In the genomic region with DNA sequence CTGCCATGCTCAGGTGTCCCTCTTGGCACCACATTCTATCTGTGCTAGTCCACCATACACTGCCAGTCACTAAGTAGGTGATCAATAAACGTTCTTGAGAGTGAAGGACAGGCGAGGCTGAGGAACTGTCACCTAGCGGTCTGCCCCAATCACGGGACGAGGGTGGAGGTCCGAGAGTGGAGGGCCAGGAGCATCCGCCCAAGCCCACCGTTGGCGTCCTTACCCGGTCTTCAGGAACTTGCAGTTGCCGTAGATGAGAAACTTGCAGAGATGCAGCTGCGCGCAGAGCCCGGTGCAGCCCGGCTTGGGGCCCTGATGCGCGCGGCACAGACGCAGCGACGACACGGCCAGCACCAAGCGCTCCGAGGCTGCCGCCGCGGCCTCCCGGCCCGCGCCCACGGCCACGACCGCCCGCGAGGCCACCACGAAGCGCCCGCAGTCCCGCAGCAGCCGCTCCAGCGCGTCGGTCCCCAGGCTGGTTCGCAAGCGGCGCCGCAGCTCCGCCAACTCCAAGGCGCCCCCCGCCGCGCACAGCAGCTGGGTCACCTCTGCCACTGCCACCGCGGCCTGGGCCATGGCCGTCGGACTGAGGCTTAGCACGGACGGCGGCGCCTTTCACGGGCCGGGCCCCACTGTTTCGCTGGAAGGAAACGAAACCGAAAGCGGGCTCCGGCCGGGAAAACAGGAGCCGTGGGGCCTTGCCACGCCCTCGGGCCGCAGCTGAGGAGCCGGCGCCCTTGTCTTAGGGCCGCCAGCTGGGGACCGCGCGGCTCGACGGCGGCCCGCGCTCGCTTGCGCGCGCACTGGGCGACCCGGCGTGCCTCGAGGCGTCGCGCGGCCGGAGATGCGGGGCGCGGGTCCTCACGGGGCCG, we compare ENCODE assay signal across 8 mouse cellular contexts. TPM values are rescaled to one million over a fixed set of nuclear protein-coding genes. Genes with fewer than 3 reads are reported as not detected.
A peak's percentile ranks its signal among the peaks of the same experiment; 100 is the strongest.
DNase-seq lines count a peak whose midpoint lies in the region; ATAC-seq and TF ChIP-seq lines count a peak whose summit lies in the region.

A gene (minus strand): TSS at position 766 of the 872 bp plus-strand sequence.

- H3K27ac ChIP-seq in ES-E14 (ENCODE audit: insufficient read depth, low read depth, low read length, poor library complexity, severe bottlenecking) = no peak within 1 kb of the TSS
- H3K27ac ChIP-seq in forebrain, embryonic 14.5 days (ENCODE audit: low read depth, low read length) = no peak within 1 kb of the TSS
- peak within 1 kb of the TSS; percentile 50; the same call in 1 of the 2 replicates for H3K27ac ChIP-seq in lung, embryonic 14.5 days (ENCODE audit: low read depth)
- no peak within 1 kb of the TSS for H3K27ac ChIP-seq in neural tube, embryonic 15.5 days (replicated peaks)

- peak within 1 kb of the TSS; percentile 63 for H3K4me2 ChIP-seq in forebrain, embryonic 14.5 days (ENCODE audit: low read length)
- H3K4me2 ChIP-seq in lung, embryonic 14.5 days = peak within 1 kb of the TSS; percentile 76
- H3K4me2 ChIP-seq in neural tube, embryonic 15.5 days = peak within 1 kb of the TSS; percentile 76

- peak; percentile 86 for ATAC-seq in forebrain, embryonic 14.5 days
- peak; percentile 89 for ATAC-seq in lung, embryonic 14.5 days (ENCODE audit: insufficient read depth)
- peak; percentile 77 for ATAC-seq in neural tube, embryonic 15.5 days (ENCODE audit: low FRiP score)

- peak within 1 kb of the TSS; percentile 56 for H3K9ac ChIP-seq in ES-E14 (ENCODE audit: insufficient read depth, low read depth, low read length, poor library complexity, severe bottlenecking)
- peak within 1 kb of the TSS; percentile 68 for H3K9ac ChIP-seq in forebrain, embryonic 14.5 days (ENCODE audit: low read length)
- H3K9ac ChIP-seq in lung, embryonic 14.5 days = peak within 1 kb of the TSS; percentile 73
- peak within 1 kb of the TSS; percentile 55 for H3K9ac ChIP-seq in neural tube, embryonic 15.5 days (replicated peaks)

- WGBS in forebrain, embryonic 14.5 days = 3% methylated on average over 90 of the region's 101 CpGs
- WGBS in large intestine, adult 2 months = 2% methylated on average over 101 of the region's 101 CpGs
- 1% methylated on average over 101 of the region's 101 CpGs for WGBS in lung, embryonic 14.5 days
- WGBS in neural tube, embryonic 15.5 days = 1% methylated on average over 95 of the region's 101 CpGs

- H3K27me3 ChIP-seq in forebrain, embryonic 14.5 days (replicated peaks; ENCODE audit: control insufficient read depth, insufficient read depth, low read length) = peaks cover 41% of the 10 kb centered on the region
- peaks cover 34% of the 10 kb centered on the region for H3K27me3 ChIP-seq in lung, embryonic 14.5 days (ENCODE audit: insufficient read depth, low read length)
- peaks cover 29% of the 10 kb centered on the region for H3K27me3 ChIP-seq in neural tube, embryonic 15.5 days (replicated peaks)

- intact Hi-C loops in heart, postnatal 14 days (cut with DNase I) = no loop called here

- TF ChIP-seq CTCF in lung, embryonic 14.5 days (IDR thresholded peaks at IDR 0.05; ENCODE audit: low read depth) = no peak

- H3K4me3 ChIP-seq in ES-E14 (ENCODE audit: insufficient read depth in 1 of 2, low read depth in 1 of 2, low read length in 2 of 2, poor library complexity in 1 of 2, severe bottlenecking in 1 of 2) = peak within 1 kb of the TSS; percentile 65 to 72
- peak within 1 kb of the TSS; percentile 63 for H3K4me3 ChIP-seq in forebrain, embryonic 14.5 days (ENCODE audit: low read depth, low read length)
- peak within 1 kb of the TSS; percentile 80 for H3K4me3 ChIP-seq in lung, embryonic 14.5 days (ENCODE audit: low read depth, low read length)
- peak within 1 kb of the TSS; percentile 69 for H3K4me3 ChIP-seq in neural tube, embryonic 15.5 days (replicated peaks)

- no peaks in the 10 kb centered on the region for H3K9me3 ChIP-seq in ES-E14 (ENCODE audit: control insufficient read depth, insufficient read depth, low read depth, low read length)
- H3K9me3 ChIP-seq in forebrain, embryonic 14.5 days (replicated peaks; ENCODE audit: control insufficient read depth, low read length) = 0 out of 2 replicates have a peak, but pooled peaks cover 6% of the 10 kb centered on the region
- peaks cover 8% of the 10 kb centered on the region; the same call in 1 of the 2 replicates for H3K9me3 ChIP-seq in lung, embryonic 14.5 days (ENCODE audit: low read depth, low read length)
- no peaks in the 10 kb centered on the region for H3K9me3 ChIP-seq in neural tube, embryonic 15.5 days (replicated peaks)

- H3K4me1 ChIP-seq in ES-E14 (ENCODE audit: control insufficient read depth in 2 of 2, insufficient read depth in 2 of 2, low read length in 2 of 2, poor library complexity in 1 of 2) = peaks cover 0 to 3% of the 10 kb centered on the region in 2 experiments; a peak in 1 of 4 replicates
- H3K4me1 ChIP-seq in forebrain, embryonic 14.5 days (ENCODE audit: control insufficient read depth, insufficient read depth, low read length) = no peaks in the 10 kb centered on the region
- no peaks in the 10 kb centered on the region for H3K4me1 ChIP-seq in lung, embryonic 14.5 days (ENCODE audit: insufficient read depth)
- peaks cover 8% of the 10 kb centered on the region for H3K4me1 ChIP-seq in neural tube, embryonic 15.5 days

- no peaks in the 10 kb centered on the region for H3K36me3 ChIP-seq in ES-E14 (ENCODE audit: control insufficient read depth, insufficient read depth, low read length, poor library complexity, severe bottlenecking)
- no peaks in the 10 kb centered on the region for H3K36me3 ChIP-seq in forebrain, embryonic 14.5 days (ENCODE audit: control insufficient read depth, insufficient read depth, low read length)
- H3K36me3 ChIP-seq in lung, embryonic 14.5 days (ENCODE audit: insufficient read depth) = no peaks in the 10 kb centered on the region
- no peaks in the 10 kb centered on the region for H3K36me3 ChIP-seq in neural tube, embryonic 15.5 days

- DNase-seq in ES-E14 (ENCODE audit: low read depth, low spot score) = peak; percentile 25
- peak; percentile 27 for DNase-seq in cerebellum, adult 11 months
- DNase-seq in forebrain, embryonic 14.5 days (ENCODE audit: low spot score) = peak; percentile 64
- peak; percentile 86 to 87 for DNase-seq in heart, postnatal 14 days
- DNase-seq in large intestine, adult 2 months (ENCODE audit: low read depth, low spot score) = peak; percentile 67
- peak; percentile 87 for DNase-seq in lung, embryonic 14.5 days
- DNase-seq in testis, postnatal 14 days (ENCODE audit: low spot score) = peak; percentile 82

- in situ Hi-C loops in ES-E14 (cut with MboI; ENCODE audit: low sequenced_read_pairs in 2 of 2, unreplicated experiment in 2 of 2) = no loop called here

TF ChIP-seq in ES-E14, 5 proteins besides CTCF, POLR2A, EP300 and RAD21:
- TF ChIP-seq HCFC1 (IDR thresholded peaks at IDR 0.05; ENCODE audit: borderline replicate concordance, insufficient read depth, low read length) = 0 out of 2 replicates have a peak, but pooled peaks have one; percentile 11
- no peak for TF ChIP-seq ZC3H11A (IDR thresholded peaks at IDR 0.05; ENCODE audit: borderline replicate concordance, low read depth, low read length)
TF ChIP-seq in ES-E14: peak in this region for 1.

RNA-seq across cellular contexts. Expression of the gene that starts here (rescaled TPM):
- 8.9 and 9.5 TPM in 2 replicates for total RNA-seq in ES-E14 (2012; rRNA removed)
- 2.3 TPM in 2 replicates for polyA plus RNA-seq in forebrain, embryonic 14.5 days (2014; fragmentation: Nextera tagmentation; extraction: Ambion mirVana)
- total RNA-seq in heart, postnatal 14 days (2021) = 10 to 100 TPM in 1 of 2 experiments, 1 to 10 TPM in 1; 9.4 to 10.7 TPM
- 49.0 and 71.5 TPM in 2 replicates for polyA plus RNA-seq in large intestine, adult 2 months (2012; rRNA removed)
- 7.4 and 9.8 TPM in 2 replicates for polyA plus RNA-seq in lung, embryonic 14.5 days (2014; fragmentation: Nextera tagmentation; extraction: Ambion mirVana)
- polyA plus RNA-seq in neural tube, embryonic 15.5 days (2015; fragmentation: Nextera tagmentation; extraction: Ambion mirVana) = 3.1 and 4.9 TPM in 2 replicates

Comparison
In these comparisons a context has a peak if more than half of its experiments do, and no peak if none do; other contexts are left out.
1. DNase-seq: peak in every context shown above with its lines; median percentile 87 in lung, embryonic 14.5 days; 86 in heart, postnatal 14 days; 82 in testis, postnatal 14 days; 67 in large intestine, adult 2 months; 64 in forebrain, embryonic 14.5 days; 27 in cerebellum, adult 11 months; 25 in ES-E14.